In the genomic region with DNA sequence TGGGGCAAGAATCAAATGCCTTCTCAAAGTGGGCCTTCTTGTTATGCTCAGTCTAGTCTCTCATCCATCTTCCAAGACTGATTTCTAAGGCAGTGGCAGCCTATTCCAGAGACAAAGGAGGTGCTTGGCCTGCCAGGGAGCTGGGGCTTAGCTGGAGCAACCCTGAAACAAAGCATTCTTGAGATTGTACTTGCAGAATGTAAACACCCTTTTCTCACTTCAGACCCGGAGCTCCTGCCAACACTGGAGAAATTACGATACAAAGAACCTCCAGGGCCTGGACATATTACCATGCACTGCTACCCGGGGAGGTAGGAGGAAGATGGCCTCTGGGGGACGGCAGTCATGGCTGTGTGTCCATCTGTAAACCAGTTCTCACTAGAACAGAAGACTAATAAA, we compare ENCODE assay signal across 9 mouse cellular contexts.
A peak's percentile ranks its signal among the peaks of the same experiment; 100 is the strongest.
DNase-seq lines count a peak whose midpoint lies in the region; ATAC-seq and TF ChIP-seq lines count a peak whose summit lies in the region.
"Had no signal": no experiment of that assay in that cellular context is flagged by ENCODE, and none has a peak within 500 bp of the region (broad histone marks: within the 10 kb centered on the region; RNA-seq: fewer than 3 reads in every experiment).

No protein-coding gene starts in this region.

- H3K27ac ChIP-seq in hindbrain, embryonic 10.5 days, result peak overlapping the region; percentile 89
- no peak overlapping the region for H3K27ac ChIP-seq in hindbrain, embryonic 14.5 days
- peak overlapping the region; percentile 84 for H3K27ac ChIP-seq in cortical plate, adult 2 months (ENCODE audit: insufficient read depth, low read length)
- H3K27ac ChIP-seq in lung, embryonic 16.5 days (ENCODE audit: low read length), result peak overlapping the region; percentile 94

- H3K4me1 ChIP-seq in hindbrain, embryonic 10.5 days (replicated peaks), result peaks cover 27% of the 10 kb centered on the region
- H3K4me1 ChIP-seq in hindbrain, embryonic 14.5 days (replicated peaks; ENCODE audit: control insufficient read depth, insufficient read depth, low read length), result peaks cover 15% of the 10 kb centered on the region; the same call in 1 of the 2 replicates
- H3K4me1 ChIP-seq in cortical plate, adult 2 months (ENCODE audit: control insufficient read depth, insufficient read depth, low read length), result peaks cover 8% of the 10 kb centered on the region
- H3K4me1 ChIP-seq in lung, embryonic 16.5 days (replicated peaks; ENCODE audit: control insufficient read depth, insufficient read depth, low read length), result peaks cover 41% of the 10 kb centered on the region

- H3K36me3 ChIP-seq in hindbrain, embryonic 10.5 days, result no peaks in the 10 kb centered on the region
- no peaks in the 10 kb centered on the region for H3K36me3 ChIP-seq in hindbrain, embryonic 14.5 days (replicated peaks; ENCODE audit: control insufficient read depth, insufficient read depth)
- H3K36me3 ChIP-seq in lung, embryonic 16.5 days (ENCODE audit: control insufficient read depth, insufficient read depth, low read length), result no peaks in the 10 kb centered on the region

- no peak for TF ChIP-seq CTCF in cortical plate, adult 2 months (IDR thresholded peaks at IDR 0.05; ENCODE audit: extremely low read depth, insufficient read depth, low read length)

- 39% methylated on average over 4 of the region's 4 CpGs for WGBS in hindbrain, embryonic 10.5 days
- WGBS in hindbrain, embryonic 14.5 days, result 22% methylated on average over 4 of the region's 4 CpGs
- 25% methylated on average over 4 of the region's 4 CpGs for WGBS in lung, embryonic 16.5 days

- H3K4me3 ChIP-seq in hindbrain, embryonic 10.5 days, result no peak overlapping the region
- H3K4me3 ChIP-seq in hindbrain, embryonic 14.5 days (replicated peaks; ENCODE audit: low read length), result no peak overlapping the region
- no peak overlapping the region for H3K4me3 ChIP-seq in cortical plate, adult 2 months (ENCODE audit: insufficient read depth, low read length)
- H3K4me3 ChIP-seq in lung, embryonic 16.5 days (ENCODE audit: low read length), result no peak overlapping the region

- H3K9me3 ChIP-seq in hindbrain, embryonic 10.5 days, result 0 out of 2 replicates have a peak, but pooled peaks cover 1% of the 10 kb centered on the region
- H3K9me3 ChIP-seq in hindbrain, embryonic 14.5 days (ENCODE audit: control insufficient read depth, low read length), result no peaks in the 10 kb centered on the region
- no peaks in the 10 kb centered on the region for H3K9me3 ChIP-seq in lung, embryonic 16.5 days (ENCODE audit: control insufficient read depth, low read length)
- H3K9me3 ChIP-seq: megakaryocyte, embryonic 14.5 days had no signal

- 0 out of 2 replicates have a peak, but pooled peaks cover 3% of the 10 kb centered on the region for H3K27me3 ChIP-seq in hindbrain, embryonic 10.5 days (ENCODE audit: insufficient read depth, poor library complexity, severe bottlenecking)
- H3K27me3 ChIP-seq in hindbrain, embryonic 14.5 days (ENCODE audit: control insufficient read depth, insufficient read depth, low read length), result no peaks in the 10 kb centered on the region
- H3K27me3 ChIP-seq in lung, embryonic 16.5 days (ENCODE audit: control insufficient read depth, insufficient read depth, low read depth, low read length), result no peaks in the 10 kb centered on the region

- H3K4me2 ChIP-seq in hindbrain, embryonic 14.5 days (replicated peaks), result no peak overlapping the region
- no peak overlapping the region for H3K4me2 ChIP-seq in lung, embryonic 16.5 days (ENCODE audit: low read depth, low read length)

- no peak for TF ChIP-seq POLR2A in cortical plate, adult 2 months (IDR thresholded peaks at IDR 0.05; ENCODE audit: extremely low read depth, insufficient read depth, low read length)

- DNase-seq in hindbrain, embryonic 10.5 days (ENCODE audit: low spot score), result no peak
- DNase-seq in hindbrain, embryonic 14.5 days (ENCODE audit: low spot score), result no peak
- DNase-seq in ES-CJ7 (ENCODE audit: low read depth, low spot score), result peak; percentile 64
- no peak for DNase-seq in frontal cortex, postnatal 25 days (ENCODE audit: low spot score in 2 of 2)
- no peak for DNase-seq in spleen, adult 18-20 months

- no peak for ATAC-seq in hindbrain, embryonic 14.5 days (ENCODE audit: low FRiP score)
- peak; percentile 35; the same call in 1 of the 2 replicates for ATAC-seq in lung, embryonic 16.5 days (ENCODE audit: low read depth)
- ATAC-seq in megakaryocyte progenitor cell, adult 5-6 weeks (replicated peaks; ENCODE audit: poor library complexity), result no peak

- no peak overlapping the region for H3K9ac ChIP-seq in hindbrain, embryonic 14.5 days
- H3K9ac ChIP-seq in lung, embryonic 16.5 days (ENCODE audit: low read length), result 0 out of 2 replicates have a peak overlapping the region, but pooled peaks have one; percentile 45
